Mouse (Mus musculus) CH12.LX (cell line): ENCODE results near the gene Sgpl1. TPM values are rescaled to one million over a fixed set of nuclear protein-coding genes. Genes with fewer than 3 reads are reported as not detected.

Source experiments
- DNase-seq: peaks from one replicate; pipeline ENCODE4 v3.0.0-alpha.2; 2013; ENCODE audit errors: extremely low read depth
- H3K27ac ChIP-seq: 2 replicates; pipeline ENCODE4 v1.5.1; 2012; ENCODE audit warnings: low read depth, mild to moderate bottlenecking, control low read depth, moderate library complexity; ENCODE audit not compliant: insufficient read depth
- H3K27me3 ChIP-seq: replicated peaks from 2 replicates; pipeline ENCODE3; 2012; ENCODE audit warnings: inconsistent platforms
- H3K36me3 ChIP-seq, 2 experiments: replicated peaks in 1 of 2; 2 replicates each; pipeline versions ENCODE3 to v1.6.1; 2012; ENCODE audit warnings: inconsistent platforms in 1 of 2, low read length in 1 of 2, mild to moderate bottlenecking in 1 of 2, mixed read lengths in 1 of 2, moderate library complexity in 1 of 2; ENCODE audit not compliant: control insufficient read depth in 1 of 2, insufficient read depth in 1 of 2
- H3K4me1 ChIP-seq, 2 experiments: 2 replicates each; pipeline ENCODE4 v1.6.1; 2012; ENCODE audit warnings: inconsistent platforms in 1 of 2, moderate library complexity in 1 of 2; ENCODE audit not compliant: insufficient read depth in 2 of 2, control insufficient read depth in 1 of 2
- H3K4me2 ChIP-seq: 2 replicates; pipeline ENCODE4 v1.6.1; 2012; ENCODE audit warnings: low read depth, mild to moderate bottlenecking, control low read depth; ENCODE audit not compliant: poor library complexity, insufficient read depth, severe bottlenecking
- H3K4me3 ChIP-seq, 3 experiments: fragments of 150-350 bp in 1 of 3; sonication (generic) in 1 of 3; replicated peaks in 1 of 3; 2 replicates each; pipeline versions ENCODE3 to v1.5.1; 2011 to 2012; ENCODE audit warnings: low read depth in 2 of 3, low read length in 2 of 3, mild to moderate bottlenecking in 2 of 3, moderate library complexity in 2 of 3, control low read depth in 1 of 3, improper control_type of control experiment in 1 of 3, inconsistent platforms in 1 of 3, mixed read lengths in 1 of 3; ENCODE audit not compliant: poor library complexity in 1 of 3
- H3K79me2 ChIP-seq: replicated peaks from 2 replicates; pipeline ENCODE4 v1.6.1; 2012; ENCODE audit warnings: mild to moderate bottlenecking, moderate library complexity; ENCODE audit not compliant: control insufficient read depth, poor library complexity, insufficient read depth, severe bottlenecking; ENCODE audit errors: extremely low read depth
- H3K9ac ChIP-seq: 2 replicates; pipeline ENCODE4 v1.6.1; 2012; ENCODE audit warnings: low read depth, mild to moderate bottlenecking, control low read depth, moderate library complexity; ENCODE audit not compliant: insufficient read depth
- H3K9me3 ChIP-seq: replicated peaks from 2 replicates; pipeline ENCODE3; 2012; ENCODE audit warnings: low read length, inconsistent platforms, mixed read lengths
- CHD1 ChIP-seq: IDR thresholded peaks from 2 replicates; pipeline ENCODE4 v1.6.1; 2012; ENCODE audit warnings: low read depth, low read length, improper control_type of control experiment, inconsistent platforms
- CHD2 ChIP-seq: IDR thresholded peaks from 2 replicates; pipeline ENCODE4 v1.6.1; 2011; ENCODE audit warnings: low read length, improper control_type of control experiment
- CTCF ChIP-seq, 2 experiments: IDR thresholded peaks in 1 of 2; conservative IDR thresholded peaks in 1 of 2; 2 replicates each; pipeline ENCODE4 v1.5.1; 2011 to 2012; ENCODE audit warnings: low read depth in 2 of 2, low read length in 2 of 2, improper control_type of control experiment in 1 of 2, inconsistent platforms in 1 of 2, mild to moderate bottlenecking in 1 of 2, moderate library complexity in 1 of 2
- ELF1 ChIP-seq: IDR thresholded peaks from 2 replicates; pipeline ENCODE4 v1.6.1; 2014; ENCODE audit warnings: low read depth, mild to moderate bottlenecking, inconsistent platforms, low read length, improper control_type of control experiment
- EP300 ChIP-seq: IDR thresholded peaks from 2 replicates; pipeline ENCODE4 v1.6.1; 2011; ENCODE audit warnings: low read length, improper control_type of control experiment
- ETS1 ChIP-seq: conservative IDR thresholded peaks from 2 replicates; pipeline ENCODE4 v1.6.1; 2012; ENCODE audit warnings: low read depth, mild to moderate bottlenecking, inconsistent platforms, low read length, improper control_type of control experiment, moderate library complexity
- GABPA ChIP-seq: IDR thresholded peaks from 2 replicates; pipeline ENCODE4 v1.6.1; 2012; ENCODE audit warnings: low read depth, low read length, improper control_type of control experiment, inconsistent platforms; ENCODE audit not compliant: insufficient replicate concordance
- IRF4 ChIP-seq: IDR thresholded peaks from 2 replicates; pipeline ENCODE4 v1.6.1; 2014; ENCODE audit warnings: low read depth, mild to moderate bottlenecking, inconsistent platforms, low read length, improper control_type of control experiment
- JUN ChIP-seq: IDR thresholded peaks from 2 replicates; pipeline ENCODE4 v1.6.1; 2011; ENCODE audit warnings: low read depth, mild to moderate bottlenecking, low read length, improper control_type of control experiment, moderate library complexity; ENCODE audit not compliant: insufficient read depth
- KAT2A ChIP-seq: IDR thresholded peaks from 2 replicates; pipeline ENCODE4 v1.6.1; 2012; ENCODE audit warnings: low read length, improper control_type of control experiment, inconsistent platforms; ENCODE audit not compliant: insufficient replicate concordance
- MAFK ChIP-seq: IDR thresholded peaks from 2 replicates; pipeline ENCODE4 v1.6.1; 2011; ENCODE audit warnings: low read length, improper control_type of control experiment; ENCODE audit not compliant: insufficient replicate concordance
- MAZ ChIP-seq: IDR thresholded peaks from 2 replicates; pipeline ENCODE4 v1.6.1; 2012; ENCODE audit warnings: low read depth, mild to moderate bottlenecking, inconsistent platforms, low read length, improper control_type of control experiment, moderate library complexity
- MEF2A ChIP-seq: IDR thresholded peaks from 2 replicates; pipeline ENCODE4 v1.6.1; 2014; ENCODE audit warnings: low read depth, mild to moderate bottlenecking, inconsistent platforms, low read length, improper control_type of control experiment, borderline replicate concordance
- MXI1 ChIP-seq: IDR thresholded peaks from 2 replicates; pipeline ENCODE4 v1.6.1; 2011; ENCODE audit warnings: mild to moderate bottlenecking, low read depth, low read length, improper control_type of control experiment
- NELFE ChIP-seq: IDR thresholded peaks from 2 replicates; pipeline ENCODE4 v1.6.1; 2011; ENCODE audit warnings: low read depth, low read length, improper control_type of control experiment
- NRF1 ChIP-seq: IDR thresholded peaks from 2 replicates; pipeline ENCODE4 v1.6.1; 2014; ENCODE audit warnings: low read depth, mild to moderate bottlenecking, inconsistent platforms, low read length, improper control_type of control experiment, moderate library complexity
- POLR2A ChIP-seq: IDR thresholded peaks from 2 replicates; pipeline ENCODE4 v1.6.1; 2011; ENCODE audit warnings: low read depth, mild to moderate bottlenecking, improper control_type of control experiment, low read length
- POLR2AphosphoS2 ChIP-seq: IDR thresholded peaks from 2 replicates; pipeline ENCODE4 v1.6.1; 2011; ENCODE audit warnings: low read depth, low read length, improper control_type of control experiment
- SIN3A ChIP-seq: IDR thresholded peaks from 2 replicates; pipeline ENCODE4 v1.6.1; 2012; ENCODE audit warnings: low read length, improper control_type of control experiment, inconsistent platforms
- UBTF ChIP-seq: IDR thresholded peaks from 2 replicates; pipeline ENCODE4 v1.6.1; 2012; ENCODE audit warnings: low read depth, mild to moderate bottlenecking, inconsistent platforms, low read length, improper control_type of control experiment, moderate library complexity
- USF1 ChIP-seq: IDR thresholded peaks from 2 replicates; pipeline ENCODE4 v1.6.1; 2014; ENCODE audit warnings: low read depth, mild to moderate bottlenecking, inconsistent platforms, low read length, improper control_type of control experiment
- ZKSCAN1 ChIP-seq: IDR thresholded peaks from 2 replicates; pipeline ENCODE4 v1.6.1; 2012; ENCODE audit warnings: low read depth, inconsistent platforms, low read length, improper control_type of control experiment, borderline replicate concordance
- ZNF384 ChIP-seq: IDR thresholded peaks from 2 replicates; pipeline ENCODE4 v1.6.1; 2012; ENCODE audit warnings: low read depth, low read length, improper control_type of control experiment, inconsistent platforms
- dilution Hi-C: fragments of 300-500 bp; cut with MboI; formaldehyde crosslinking; loops from 2 replicates; pipeline ENCODE4 v1.14.3; 2020; ENCODE audit warnings: low sequenced_read_pairs; ENCODE audit not compliant: extremely low pct_unique_long_range_greater_than_20kb, extremely low pct_ligation_motif_present
- in situ Hi-C: fragments of 300-500 bp; cut with MboI; formaldehyde crosslinking; loops from 3 replicates; pipeline ENCODE4 v1.14.3; 2019; ENCODE audit warnings: low sequenced_read_pairs, low pct_ligation_motif_present, low pct_unique_long_range_greater_than_20kb, mixed read lengths
- polyA plus RNA-seq: library from polyadenylated mRNA; unstranded; fragments of >175 nt; gene quantifications from 2 replicates; pipeline ENCODE4 v1.2.1, GENCODE M21; 2012; ENCODE audit warnings: low read depth; ENCODE audit not compliant: insufficient read length
- total RNA-seq, 2 experiments: library from RNA; depleted of rRNA; stranded (reverse); fragments of 300-350 nt in 1 of 2; fragments of >200 nt in 1 of 2; gene quantifications; 2 replicates each; pipeline ENCODE4 v1.2.3; 2012 to 2014

Gene Sgpl1
- total and polyA plus RNA-seq, 3 experiments = 48.3 to 55.4 (median 52.1) TPM

GRCm38 (mm10) chr10:61130959-61131358 lies 16.5 kb downstream of the Sgpl1 start:
- H3K36me3 ChIP-seq = peaks cover 0 to 53% of the 10 kb centered on the region in 2 experiments
- DNase-seq = no peak
- no peak overlapping the region for H3K9ac ChIP-seq
- H3K4me3 ChIP-seq = no peak overlapping the region
- H3K79me2 ChIP-seq = peaks cover 4% of the 10 kb centered on the region
- H3K4me2 ChIP-seq = no peak overlapping the region
- in situ Hi-C loops = no loop called here
- no peak overlapping the region for H3K27ac ChIP-seq
- no peak for TF ChIP-seq ZNF384
- TF ChIP-seq MXI1 = no peak
- TF ChIP-seq KAT2A = no peak
- TF ChIP-seq JUN = no peak
- TF ChIP-seq EP300 = no peak
- no peak for TF ChIP-seq ETS1
- TF ChIP-seq MEF2A = no peak
- no peak for TF ChIP-seq MAFK
- TF ChIP-seq MAZ = no peak
- TF ChIP-seq GABPA = no peak
- no peak for TF ChIP-seq SIN3A
- TF ChIP-seq USF1 = no peak
- no peak for TF ChIP-seq CTCF (conservative IDR thresholded peaks at IDR 0.05 in 1 of 2, IDR thresholded peaks at IDR 0.05 in 1 of 2; ENCODE audit: low read depth in 2 of 2, low read length in 2 of 2)
- TF ChIP-seq POLR2AphosphoS2 = no peak
- no peak for TF ChIP-seq NELFE
- no peak for TF ChIP-seq CHD1
- TF ChIP-seq ELF1 = no peak
- H3K27me3 ChIP-seq = no peaks in the 10 kb centered on the region
- no peaks in the 10 kb centered on the region for H3K9me3 ChIP-seq
- dilution Hi-C loops = no loop called here
- peaks cover 3 to 21% of the 10 kb centered on the region in 2 experiments; a peak in 3 of 4 replicates for H3K4me1 ChIP-seq

GRCm38 (mm10) chr10:61128701-61129365 lies 18.7 kb downstream of the Sgpl1 start:
- Histone ChIP-seq H3K4me1 (peaks cover 0 to 4% of the 10 kb centered on the region in 2 experiments; a peak in 1 of 4 replicates), H3K36me3 (peaks cover 0 to 52% of the 10 kb centered on the region in 2 experiments), H3K9me3 (no peaks in the 10 kb centered on the region), H3K27me3 (no peaks in the 10 kb centered on the region), H3K9ac (no peak overlapping the region), H3K27ac (no peak overlapping the region), H3K4me3 (no peak overlapping the region), H3K79me2 (peaks cover 3% of the 10 kb centered on the region; the same call in 1 of the 2 replicates), H3K4me2 (no peak overlapping the region)
- DNase-seq = no peak
- TF ChIP-seq UBTF (no peak), POLR2A (no peak), CHD2 (no peak), IRF4 (no peak), ZKSCAN1 (no peak), ETS1 (no peak), MXI1 (no peak), NRF1 (no peak), ZNF384 (no peak), JUN (no peak)
- in situ Hi-C loops (no loop called here), dilution Hi-C loops (no loop called here)
